Mouse (Mus musculus) MEL (cell line): ENCODE measurements around the gene Fam155a.
"Not testable (repeated sequence)": the region's sequence is repeated elsewhere in the genome, so short reads cannot be mapped to it uniquely, and the experiment has no call there.

Experiments
- CTCF ChIP-seq, 3 experiments: IDR thresholded peaks in 2 of 3; conservative IDR thresholded peaks in 1 of 3; 2 replicates each; pipeline ENCODE4 v1.5.1; 2011 to 2012; ENCODE audit warnings: low read length in 3 of 3, low read depth in 2 of 3, mild to moderate bottlenecking in 2 of 3, improper control_type of control experiment in 1 of 3, inconsistent platforms in 1 of 3, mixed read lengths in 1 of 3, moderate library complexity in 1 of 3; ENCODE audit not compliant: control insufficient read depth in 1 of 3, insufficient read depth in 1 of 3, poor library complexity in 1 of 3, severe bottlenecking in 1 of 3
- E2F4 ChIP-seq: IDR thresholded peaks from 2 replicates; pipeline ENCODE4 v1.6.1; 2011; ENCODE audit warnings: low read depth, low read length, improper control_type of control experiment, borderline replicate concordance
- ELF1 ChIP-seq: IDR thresholded peaks from 2 replicates; pipeline ENCODE4 v1.6.1; 2014; ENCODE audit warnings: low read depth, mild to moderate bottlenecking, inconsistent platforms, low read length, improper control_type of control experiment, moderate library complexity
- POLR2A ChIP-seq, 2 experiments: IDR thresholded peaks; 2 replicates each; pipeline ENCODE4 v1.6.1; 2011 to 2012; ENCODE audit warnings: low read length in 2 of 2, mild to moderate bottlenecking in 2 of 2, control low read depth in 1 of 2, improper control_type of control experiment in 1 of 2, low read depth in 1 of 2, moderate library complexity in 1 of 2; ENCODE audit not compliant: control insufficient read depth in 1 of 2, insufficient read depth in 1 of 2, poor library complexity in 1 of 2
- POLR2AphosphoS2 ChIP-seq: IDR thresholded peaks from 2 replicates; pipeline ENCODE4 v1.6.1; 2011; ENCODE audit warnings: low read length, improper control_type of control experiment
- USF2 ChIP-seq, 2 experiments: IDR thresholded peaks; 2 replicates each; pipeline ENCODE4 v1.6.1; 2011 to 2012; ENCODE audit warnings: improper control_type of control experiment in 2 of 2, low read length in 2 of 2, borderline replicate concordance in 1 of 2, inconsistent platforms in 1 of 2, low read depth in 1 of 2, mild to moderate bottlenecking in 1 of 2; ENCODE audit not compliant: insufficient read depth in 1 of 2
- ZC3H11A ChIP-seq: IDR thresholded peaks from 2 replicates; pipeline ENCODE4 v1.6.1; 2012; ENCODE audit warnings: low read depth, mild to moderate bottlenecking, inconsistent platforms, low read length, improper control_type of control experiment

GRCm38 (mm10) chr8:9660014-9660413 is 110.9 kb downstream of the Fam155a start:
- not testable (repeated sequence) for TF ChIP-seq POLR2A (IDR thresholded peaks at IDR 0.05; ENCODE audit: control insufficient read depth in 1 of 2, insufficient read depth in 1 of 2, low read depth in 1 of 2, low read length in 2 of 2, poor library complexity in 1 of 2); CTCF (IDR thresholded peaks at IDR 0.05 in 2 of 3, conservative IDR thresholded peaks at IDR 0.05 in 1 of 3; ENCODE audit: control insufficient read depth in 1 of 3, insufficient read depth in 1 of 3, low read depth in 2 of 3, low read length in 3 of 3, poor library complexity in 1 of 3, severe bottlenecking in 1 of 3); POLR2AphosphoS2; USF2 (IDR thresholded peaks at IDR 0.05; ENCODE audit: borderline replicate concordance in 1 of 2, insufficient read depth in 1 of 2, low read depth in 1 of 2, low read length in 2 of 2); ZC3H11A; ELF1; E2F4
